Mouse (Mus musculus) heart, postnatal 4 days (tissue): ENCODE measurements around the gene Gatb. TPM values are rescaled to one million over a fixed set of nuclear protein-coding genes. Genes with fewer than 3 reads are reported as not detected.

Experiments
- DNase-seq: peaks from one replicate; pipeline ENCODE4 v3.0.0; 2021
- total RNA-seq, 2 experiments: library from RNA; stranded (reverse); gene quantifications; 2 replicates each; pipeline ENCODE4 v1.2.3; 2021

Gene Gatb
- total RNA-seq, 2 experiments from 2014 or later, result 26.4 to 28.0 TPM

DNA sequence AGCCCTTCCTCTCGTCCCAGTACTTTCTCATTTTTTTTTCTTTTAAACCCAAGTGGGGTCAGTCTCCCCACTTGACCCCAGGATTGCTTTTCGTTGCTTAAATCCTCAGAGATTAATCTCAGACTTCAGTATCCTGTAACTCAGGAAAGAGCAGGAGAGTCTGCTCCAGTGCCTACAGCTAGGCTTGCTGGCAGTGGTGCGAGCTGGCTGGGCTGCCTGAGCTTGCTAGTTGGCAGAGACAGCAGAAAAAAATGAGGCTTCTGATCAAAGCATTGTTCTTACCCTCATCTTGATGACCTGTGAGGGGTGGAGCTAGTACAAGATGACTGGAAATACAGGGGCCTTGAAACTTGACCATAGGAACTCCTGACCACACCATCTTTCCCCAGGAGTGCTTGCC, 20.5 kb downstream of the Gatb start:
- DNase-seq, result no peak

- no peak for DNase-seq
These were observed 25.6 kb downstream of the Gatb start for GRCm38 (mm10) chr3:85599526-85599925.

GRCm38 (mm10) chr3:85601841-85602305, 28.0 kb downstream of the Gatb start:
- DNase-seq, result no peak

GRCm38 (mm10) chr3:85603811-85604210, 29.9 kb downstream of the Gatb start:
- DNase-seq, result no peak

GRCm38 (mm10) chr3:85606912-85607311, 33.0 kb downstream of the Gatb start:
- DNase-seq, result no peak

DNA sequence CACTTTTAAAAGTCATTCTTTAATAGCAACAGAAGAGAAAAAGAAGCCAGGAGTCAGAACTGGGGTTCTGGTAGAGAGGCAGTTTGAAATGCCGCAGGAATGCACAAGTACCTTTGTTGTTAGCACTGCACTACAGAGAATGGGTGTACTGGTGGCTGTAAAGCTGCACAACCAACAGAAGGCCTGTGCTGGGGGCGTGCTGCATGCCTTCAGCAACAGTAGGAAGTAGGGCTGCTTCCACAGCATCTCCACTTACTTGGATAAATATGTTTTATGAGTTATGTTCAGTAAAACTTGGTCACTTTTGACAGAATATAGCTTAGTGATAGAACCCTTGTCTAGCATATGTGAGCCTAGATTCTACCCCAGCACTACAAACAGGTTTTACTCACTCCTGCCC, 33.8 kb downstream of the Gatb start:
- DNase-seq, result no peak

GRCm38 (mm10) chr3:85616389-85616788, 42.5 kb downstream of the Gatb start:
- DNase-seq, result no peak

GRCm38 (mm10) chr3:85618885-85619284, 45.0 kb downstream of the Gatb start:
- DNase-seq, result peak; percentile 32

GRCm38 (mm10) chr3:85619345-85619744, 45.4 kb downstream of the Gatb start:
- DNase-seq, result no peak

DNA sequence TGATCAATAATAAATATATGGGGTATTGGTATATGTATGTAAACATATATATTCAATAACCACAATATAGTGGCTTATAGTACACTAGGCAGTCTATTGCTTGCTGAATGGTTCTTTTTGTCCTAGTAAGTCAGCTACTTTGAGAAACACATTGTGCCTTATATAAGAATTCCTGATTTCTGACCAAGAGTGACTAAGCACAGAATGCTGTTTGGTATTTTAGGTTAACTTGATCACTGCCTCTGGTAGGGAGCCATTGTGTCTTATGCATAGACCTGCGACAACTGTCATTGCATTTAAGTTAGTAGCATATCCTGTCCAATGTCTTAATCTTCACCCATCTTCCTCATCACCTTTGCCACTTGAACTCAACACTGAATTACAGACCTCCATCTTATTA, 45.8 kb downstream of the Gatb start:
- no peak for DNase-seq

GRCm38 (mm10) chr3:85629895-85630510, 56.1 kb downstream of the Gatb start:
- DNase-seq, result no peak

- no peak for DNase-seq
These were observed 59.8 kb downstream of the Gatb start for GRCm38 (mm10) chr3:85633733-85634132.

DNA sequence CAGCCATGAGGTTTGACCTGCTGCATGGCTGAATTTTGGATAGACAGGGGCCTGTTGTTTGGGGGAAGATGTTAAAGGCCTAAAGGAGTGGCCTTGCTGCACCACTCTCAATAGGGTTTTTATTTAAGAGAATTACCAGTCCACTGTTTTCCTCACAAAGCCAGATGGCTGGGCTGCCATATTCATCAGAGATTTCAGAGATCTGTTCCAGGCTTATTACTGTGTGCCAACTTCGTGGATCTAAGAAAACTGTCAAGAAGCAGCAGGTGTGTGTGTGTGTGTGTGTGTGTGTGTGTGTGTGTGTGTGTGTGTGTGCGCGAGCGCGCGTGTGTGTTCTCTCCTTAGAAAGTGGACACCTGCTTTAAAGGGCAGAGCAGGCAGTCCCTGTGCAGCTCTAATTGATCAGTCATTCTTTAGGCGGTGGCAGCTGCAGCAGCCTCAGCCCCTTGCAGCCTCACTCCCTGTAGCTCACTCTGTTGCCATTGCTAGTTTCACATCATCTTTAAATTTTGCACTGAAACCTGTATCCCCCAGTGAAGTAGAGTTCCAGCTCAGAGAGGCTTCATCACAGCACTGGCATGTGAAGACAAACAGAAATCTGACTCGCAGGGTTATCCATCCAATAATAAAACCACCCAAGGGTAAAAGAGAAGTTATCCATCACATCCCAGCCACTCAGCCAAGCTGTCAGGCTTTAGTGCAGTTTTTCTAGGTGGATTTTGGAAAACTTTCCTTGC, 60.6 kb downstream of the Gatb start:
- DNase-seq, result no peak

- no peak for DNase-seq
These were observed 61.2 kb downstream of the Gatb start for GRCm38 (mm10) chr3:85635126-85635419.

DNA sequence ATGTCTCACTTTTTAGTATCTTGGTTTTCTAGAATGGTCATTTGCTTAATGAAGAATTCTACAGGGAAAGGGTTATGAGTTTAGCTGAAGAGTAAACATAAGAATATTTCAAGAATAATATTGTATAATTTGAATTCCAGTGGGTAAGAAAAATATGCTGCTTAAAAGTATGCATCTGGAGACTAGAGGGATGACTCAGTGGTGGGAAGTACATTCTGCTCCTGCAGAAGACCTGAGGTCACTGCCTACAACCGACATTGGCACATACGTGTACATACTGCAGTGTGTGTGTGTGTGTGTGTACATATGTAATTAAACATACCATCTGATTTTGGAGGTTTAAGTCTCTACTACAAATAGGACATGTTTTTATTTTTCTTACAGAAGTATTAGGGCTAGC, 61.7 kb downstream of the Gatb start:
- no peak for DNase-seq

DNA sequence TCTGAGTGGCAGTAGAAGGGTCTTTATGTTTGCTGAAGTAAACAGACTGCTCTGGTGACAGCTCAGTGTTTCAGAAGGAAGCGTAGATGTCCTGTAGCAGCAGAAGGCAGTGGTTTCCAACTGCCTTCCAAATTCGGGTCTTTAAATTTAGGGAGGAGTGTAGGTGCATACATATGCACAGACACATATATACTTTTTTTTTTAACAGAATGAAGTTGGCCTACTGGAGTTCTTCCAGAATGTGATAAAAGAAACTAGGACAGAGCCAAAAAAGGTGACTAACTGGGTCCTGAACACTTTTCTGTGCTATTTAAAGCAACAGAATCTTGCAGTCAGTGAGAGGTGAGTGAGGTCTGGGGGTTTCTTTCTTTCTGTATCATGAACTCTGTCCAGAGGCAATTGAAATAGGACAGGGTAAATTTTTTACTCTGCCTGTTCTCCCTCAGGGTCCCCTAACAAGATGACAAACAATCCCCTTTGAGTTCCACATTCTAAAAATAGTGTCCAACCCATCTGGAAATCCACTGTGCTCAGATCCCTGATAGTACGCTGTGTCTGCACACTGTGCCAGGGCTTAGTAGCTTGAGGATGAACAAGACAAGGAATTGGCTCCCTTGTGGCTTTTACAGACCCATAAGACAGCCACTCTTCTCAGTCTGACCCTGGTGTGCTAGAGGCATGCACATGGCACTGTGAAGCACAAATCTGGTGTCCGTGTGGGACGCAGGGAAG, 63.0 kb downstream of the Gatb start:
- peak; percentile 8 for DNase-seq

DNA sequence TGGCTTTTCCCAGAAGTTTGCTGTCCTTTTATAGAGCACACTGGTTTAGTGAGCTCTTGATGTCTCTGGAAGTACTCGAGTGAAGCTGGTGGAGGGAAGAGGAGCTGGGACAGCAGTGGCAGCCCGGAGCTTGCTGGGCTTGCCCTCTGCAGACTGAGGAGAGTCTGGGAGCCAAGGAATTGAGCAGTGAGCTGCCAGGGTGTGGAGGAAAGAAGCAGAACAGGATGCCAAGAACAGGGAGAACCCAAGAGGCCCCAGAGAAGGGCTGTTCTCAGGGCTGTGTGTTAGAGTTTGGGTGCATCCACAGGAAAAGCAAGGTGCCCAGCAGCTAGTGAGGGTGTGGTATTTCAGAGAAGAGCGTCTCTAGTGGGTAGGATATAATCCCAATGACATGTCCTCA, 67.8 kb downstream of the Gatb start:
- DNase-seq, result no peak

DNA sequence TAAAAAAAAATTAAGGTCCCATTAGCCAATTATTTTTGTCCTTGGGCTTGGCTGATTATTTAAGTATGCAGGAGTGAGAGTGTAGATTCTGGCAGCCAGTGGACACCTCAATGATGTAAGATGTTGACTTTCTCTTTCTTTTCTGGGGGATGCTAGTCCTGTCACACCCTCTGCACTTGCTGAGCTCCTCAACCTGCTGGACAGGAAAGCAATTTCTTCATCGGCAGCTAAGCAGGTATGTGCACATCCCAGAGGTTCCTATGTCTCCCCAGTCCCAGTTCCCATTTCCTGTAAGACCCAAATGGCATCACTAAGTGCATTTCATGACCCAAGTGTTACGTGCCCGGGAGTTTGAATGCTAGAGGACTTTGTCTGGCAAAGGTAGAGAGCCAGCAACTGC, 70.9 kb downstream of the Gatb start:
- no peak for DNase-seq

GRCm38 (mm10) chr3:85645517-85646004, 71.6 kb downstream of the Gatb start:
- DNase-seq, result no peak

DNA sequence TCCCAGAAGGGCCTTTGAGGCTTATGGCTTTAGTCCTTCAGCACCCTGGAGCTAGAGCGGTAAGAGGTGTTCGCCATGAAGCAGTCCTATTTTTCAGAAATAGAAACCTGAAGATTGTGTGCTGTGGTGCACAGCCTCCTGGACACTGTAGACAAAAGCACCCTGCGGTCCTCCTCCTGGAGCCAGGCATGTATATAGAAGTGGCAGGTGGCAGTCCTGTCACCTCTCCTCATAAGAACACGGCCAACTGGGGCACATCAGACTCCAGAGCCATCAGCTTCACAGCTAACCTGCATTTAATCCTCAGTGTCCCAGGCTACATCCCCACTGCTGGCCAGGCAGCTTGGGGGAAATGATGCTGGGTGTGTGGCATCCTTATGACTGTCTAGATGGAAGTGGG, 75.3 kb downstream of the Gatb start:
- DNase-seq, result no peak

- DNase-seq, result no peak
These were observed 79.1 kb downstream of the Gatb start for GRCm38 (mm10) chr3:85652727-85653665.

DNA sequence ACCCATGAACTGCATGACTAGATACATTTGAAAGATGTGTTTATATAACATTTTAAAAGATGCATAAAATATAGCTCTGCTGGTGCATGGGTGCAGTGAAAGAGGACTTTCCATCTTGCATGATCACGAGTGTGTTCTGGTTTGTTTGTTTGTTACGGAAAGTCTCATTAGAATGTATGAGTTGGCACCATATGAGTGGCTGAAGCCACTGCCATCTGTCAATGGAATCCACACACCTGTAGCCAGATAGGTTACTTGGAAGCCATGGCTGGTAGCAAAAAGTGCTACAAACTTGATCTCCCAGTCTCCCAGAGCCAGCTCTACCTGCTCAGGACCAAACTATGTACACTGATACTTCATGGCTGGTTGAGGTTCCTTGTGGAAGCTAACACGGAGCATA, 81.6 kb downstream of the Gatb start:
- DNase-seq, result no peak

- peak; percentile 18 for DNase-seq
These were observed 85.8 kb downstream of the Gatb start for GRCm38 (mm10) chr3:85659681-85660080.
